ENCODE assay signal across 8 mouse cellular contexts in the genomic region with DNA sequence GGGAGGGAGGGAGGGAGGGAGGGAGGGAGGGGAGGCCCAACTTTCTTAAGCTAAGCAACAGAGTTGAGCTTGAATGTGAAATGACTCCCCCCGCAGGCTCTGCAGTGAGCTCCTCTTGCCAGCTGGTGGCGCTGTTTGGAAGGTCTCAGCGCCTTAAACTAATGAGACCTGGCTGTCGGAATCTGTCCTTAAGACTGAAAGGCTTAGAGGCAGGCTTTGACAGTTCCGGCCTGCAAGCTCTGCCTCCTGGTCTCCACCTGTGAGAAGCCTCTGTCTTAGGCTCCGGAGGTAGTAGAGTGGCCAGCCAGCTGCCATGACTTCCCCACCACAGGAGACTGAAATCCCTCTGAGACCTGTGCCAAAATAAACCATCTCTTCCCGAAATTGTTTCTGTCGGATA. TPM values are rescaled to one million over a fixed set of nuclear protein-coding genes. Genes with fewer than 3 reads are reported as not detected.
DNase-seq lines count a peak whose midpoint lies in the region; ATAC-seq and TF ChIP-seq lines count a peak whose summit lies in the region.

No protein-coding gene starts in this region.

- no peaks in the 10 kb centered on the region for H3K36me3 ChIP-seq in kidney, postnatal 0 days (ENCODE audit: insufficient read depth, low read length)
- no peaks in the 10 kb centered on the region for H3K36me3 ChIP-seq in liver, postnatal 0 days (replicated peaks; ENCODE audit: insufficient read depth, low read length)

- H3K27ac ChIP-seq in cortical plate, adult 2 months (ENCODE audit: insufficient read depth, low read length): no peak overlapping the region
- no peak overlapping the region for H3K27ac ChIP-seq in kidney, postnatal 0 days
- no peak overlapping the region for H3K27ac ChIP-seq in liver, postnatal 0 days (ENCODE audit: low read depth)

- H3K4me3 ChIP-seq in cortical plate, adult 2 months (ENCODE audit: insufficient read depth, low read length): no peak overlapping the region
- no peak overlapping the region for H3K4me3 ChIP-seq in kidney, postnatal 0 days (replicated peaks; ENCODE audit: low read depth, low read length)
- H3K4me3 ChIP-seq in liver, postnatal 0 days (ENCODE audit: low read depth, low read length): no peak overlapping the region

- no peaks in the 10 kb centered on the region for H3K27me3 ChIP-seq in kidney, postnatal 0 days (ENCODE audit: insufficient read depth, low read length)
- H3K27me3 ChIP-seq in liver, postnatal 0 days (ENCODE audit: insufficient read depth, low read length): no peaks in the 10 kb centered on the region

- H3K9ac ChIP-seq in kidney, postnatal 0 days (ENCODE audit: low read depth, low read length): no peak overlapping the region
- no peak overlapping the region for H3K9ac ChIP-seq in liver, postnatal 0 days (replicated peaks)

- TF ChIP-seq EP300 in liver, postnatal 0 days (IDR thresholded peaks at IDR 0.05; ENCODE audit: low read depth): no peak

- no peak for TF ChIP-seq POLR2A in cortical plate, adult 2 months (IDR thresholded peaks at IDR 0.05; ENCODE audit: extremely low read depth, insufficient read depth, low read length)

- TF ChIP-seq CTCF in cortical plate, adult 2 months (IDR thresholded peaks at IDR 0.05; ENCODE audit: extremely low read depth, insufficient read depth, low read length): peak; percentile 73
- TF ChIP-seq CTCF in kidney, postnatal 0 days (IDR thresholded peaks at IDR 0.05; ENCODE audit: low read depth): peak; percentile 75
- TF ChIP-seq CTCF in liver, postnatal 0 days (IDR thresholded peaks at IDR 0.05; ENCODE audit: low read depth): peak; percentile 70

- no peak overlapping the region for H3K4me2 ChIP-seq in kidney, postnatal 0 days (ENCODE audit: low read length)
- no peak overlapping the region for H3K4me2 ChIP-seq in liver, postnatal 0 days (ENCODE audit: low read depth, low read length)

- H3K4me1 ChIP-seq in cortical plate, adult 2 months (ENCODE audit: control insufficient read depth, insufficient read depth, low read length): peaks cover 5% of the 10 kb centered on the region; the same call in 1 of the 2 replicates
- H3K4me1 ChIP-seq in kidney, postnatal 0 days (replicated peaks; ENCODE audit: insufficient read depth, low read length): 0 out of 2 replicates have a peak, but pooled peaks cover 6% of the 10 kb centered on the region
- 0 out of 2 replicates have a peak, but pooled peaks cover 6% of the 10 kb centered on the region for H3K4me1 ChIP-seq in liver, postnatal 0 days (ENCODE audit: insufficient read depth)

- peak; percentile 33 for ATAC-seq in activated CD4-positive, CD25-positive, alpha-beta regulatory T cell, adult 4 months
- no peak; the same call in 1 of the 2 replicates for ATAC-seq in kidney, postnatal 0 days (replicated peaks; ENCODE audit: low FRiP score, low read depth)
- no peak for ATAC-seq in liver, postnatal 0 days
- no peak for ATAC-seq in erythroblast, adult 5-6 weeks (replicated peaks; ENCODE audit: low FRiP score, poor library complexity, severe bottlenecking)

- H3K9me3 ChIP-seq in kidney, postnatal 0 days (replicated peaks; ENCODE audit: low read length): no peaks in the 10 kb centered on the region
- H3K9me3 ChIP-seq in liver, postnatal 0 days (ENCODE audit: low read length): no peaks in the 10 kb centered on the region

- WGBS in kidney, postnatal 0 days: 12% methylated on average over 8 of the region's 8 CpGs
- WGBS in liver, postnatal 0 days (ENCODE audit: insufficient replicate concordance): 26% methylated on average over 8 of the region's 8 CpGs

- DNase-seq in CD4-positive, CD25-positive, alpha-beta regulatory T cell, adult 2 months (ENCODE audit: low read depth, low spot score): peak; percentile 86
- DNase-seq in gastrocnemius, postnatal 4 days (ENCODE audit: low spot score in 2 of 2): peak; percentile 65 to 78
- DNase-seq in kidney, postnatal 0 days (ENCODE audit: low spot score): peak; percentile 84
- DNase-seq in liver, postnatal 0 days: peak; percentile 73
- peak; percentile 65 for DNase-seq in right cerebral cortex, adult 18-20 months

RNA-seq across cellular contexts. Expression of gene Cd2, which starts 16.4 kb away (rescaled TPM):
- polyA plus RNA-seq in activated CD4-positive, CD25-positive, alpha-beta regulatory T cell, adult 4 months (2017; shearing (Covaris generic)): 1,000 to 10,000 TPM; 1,534 to 1,587 TPM
- 0.21 and 0.26 TPM in 2 replicates for polyA plus RNA-seq in cortical plate, adult 2 months (2012; rRNA removed)
- under 1 TPM in 1 of 2 experiments, not detected in 1; 0.47 TPM for total RNA-seq in gastrocnemius, postnatal 4 days (2021)
- polyA plus RNA-seq in kidney, postnatal 0 days (2015; fragmentation: Nextera tagmentation; extraction: Ambion mirVana): not detected in 2 replicates
- polyA plus RNA-seq in liver, postnatal 0 days (2015; fragmentation: Nextera tagmentation; extraction: Ambion mirVana): 1.8 and 2.5 TPM in 2 replicates
- total RNA-seq in erythroblast, adult 5-6 weeks (2015; ENCODE audit: low replicate concordance): not detected in 2 replicates
- 1.3 TPM in 1 of 2 replicates, not detected in the other for total RNA-seq in erythroblast, adult 5-6 weeks (2017; ENCODE audit: low replicate concordance)

Comparison
In these comparisons a context has a peak if more than half of its experiments do, and no peak if none do; other contexts are left out.
1. RNA of gene Cd2, which starts 16.4 kb away (polyA plus RNA-seq): 1,534 to 1,587 TPM in activated CD4-positive, CD25-positive, alpha-beta regulatory T cell, adult 4 months; 1.8 to 2.5 TPM in liver, postnatal 0 days, 0.21 to 0.26 TPM in cortical plate, adult 2 months and not detected in kidney, postnatal 0 days; every median in the first group is over 100 times any median in the second.
2. Peak in every context shown above with its lines, with median percentiles within 50 percentile points of each other: DNase-seq and CTCF ChIP-seq.